Mouse (Mus musculus) forebrain, embryonic 11.5 days (tissue): ENCODE data around the gene Ddx51. TPM values are rescaled to one million over a fixed set of nuclear protein-coding genes. Genes with fewer than 3 reads are reported as not detected.
A peak's percentile ranks its signal among the peaks of the same experiment; 100 is the strongest.

Experiments used
- ATAC-seq: fragments of 200-750 bp; cut with Nextera tagmentation; replicated peaks from 2 replicates; pipeline ENCODE4 v1.8.0; 2017; ENCODE audit warnings: moderate TSS enrichment; ENCODE audit not compliant: low FRiP score
- DNase-seq: peaks from one replicate; pipeline ENCODE4 v3.0.0-alpha.2; 2017; ENCODE audit warnings: low spot score
- H3K27ac ChIP-seq: fragments of 300-500 bp; sonication (generic); 2 replicates; pipeline ENCODE4 v1.5.1; 2014; ENCODE audit warnings: low read depth, low read length
- H3K27me3 ChIP-seq: fragments of 300-500 bp; sonication (generic); 2 replicates; pipeline ENCODE4 v1.6.1; 2014; ENCODE audit warnings: mild to moderate bottlenecking, low read length, mixed read lengths; ENCODE audit not compliant: control insufficient read depth, insufficient read depth
- H3K36me3 ChIP-seq: fragments of 300-500 bp; sonication (generic); 2 replicates; pipeline ENCODE4 v1.6.1; 2014; ENCODE audit warnings: mild to moderate bottlenecking, low read length, moderate library complexity, mixed read lengths; ENCODE audit not compliant: control insufficient read depth, insufficient read depth
- H3K4me1 ChIP-seq: fragments of 300-500 bp; sonication (generic); replicated peaks from 2 replicates; pipeline ENCODE4 v1.6.1; 2014; ENCODE audit warnings: low read length, mixed read lengths; ENCODE audit not compliant: control insufficient read depth, insufficient read depth
- H3K4me2 ChIP-seq: fragments of 300-500 bp; sonication (generic); 2 replicates; pipeline ENCODE4 v1.6.1; 2014; ENCODE audit warnings: low read depth, mild to moderate bottlenecking, low read length, moderate library complexity, mixed read lengths; ENCODE audit not compliant: severe bottlenecking
- H3K4me3 ChIP-seq: fragments of 300-500 bp; sonication (generic); 2 replicates; pipeline ENCODE4 v1.5.1; 2014; ENCODE audit warnings: low read depth, low read length
- H3K9ac ChIP-seq: fragments of 300-500 bp; sonication (generic); 2 replicates; pipeline ENCODE4 v1.6.1; 2014; ENCODE audit warnings: low read length
- H3K9me3 ChIP-seq: fragments of 300-500 bp; sonication (generic); 2 replicates; pipeline ENCODE4 v1.6.1; 2016; ENCODE audit warnings: low read length, mixed read lengths; ENCODE audit not compliant: control insufficient read depth
- WGBS: fragments of 180-500 bp; shearing (Covaris S2); extraction: QIAGEN DNeasy Blood & Tissue Kit; methylation state at CpG from one replicate; pipeline ENCODE4 v1.1.7; 2014; 5-methylcytosine and 5-hydroxymethylcytosine counted together
- polyA plus RNA-seq: library from polyadenylated mRNA; unstranded; fragments of >200 nt; fragmentation: Nextera tagmentation; extraction: Ambion mirVana; gene quantifications from 2 replicates; pipeline ENCODE4 v1.2.1, GENCODE M21; 2014

The Ddx51 gene
- 41.9 and 43.0 TPM in 2 replicates for polyA plus RNA-seq

DNA sequence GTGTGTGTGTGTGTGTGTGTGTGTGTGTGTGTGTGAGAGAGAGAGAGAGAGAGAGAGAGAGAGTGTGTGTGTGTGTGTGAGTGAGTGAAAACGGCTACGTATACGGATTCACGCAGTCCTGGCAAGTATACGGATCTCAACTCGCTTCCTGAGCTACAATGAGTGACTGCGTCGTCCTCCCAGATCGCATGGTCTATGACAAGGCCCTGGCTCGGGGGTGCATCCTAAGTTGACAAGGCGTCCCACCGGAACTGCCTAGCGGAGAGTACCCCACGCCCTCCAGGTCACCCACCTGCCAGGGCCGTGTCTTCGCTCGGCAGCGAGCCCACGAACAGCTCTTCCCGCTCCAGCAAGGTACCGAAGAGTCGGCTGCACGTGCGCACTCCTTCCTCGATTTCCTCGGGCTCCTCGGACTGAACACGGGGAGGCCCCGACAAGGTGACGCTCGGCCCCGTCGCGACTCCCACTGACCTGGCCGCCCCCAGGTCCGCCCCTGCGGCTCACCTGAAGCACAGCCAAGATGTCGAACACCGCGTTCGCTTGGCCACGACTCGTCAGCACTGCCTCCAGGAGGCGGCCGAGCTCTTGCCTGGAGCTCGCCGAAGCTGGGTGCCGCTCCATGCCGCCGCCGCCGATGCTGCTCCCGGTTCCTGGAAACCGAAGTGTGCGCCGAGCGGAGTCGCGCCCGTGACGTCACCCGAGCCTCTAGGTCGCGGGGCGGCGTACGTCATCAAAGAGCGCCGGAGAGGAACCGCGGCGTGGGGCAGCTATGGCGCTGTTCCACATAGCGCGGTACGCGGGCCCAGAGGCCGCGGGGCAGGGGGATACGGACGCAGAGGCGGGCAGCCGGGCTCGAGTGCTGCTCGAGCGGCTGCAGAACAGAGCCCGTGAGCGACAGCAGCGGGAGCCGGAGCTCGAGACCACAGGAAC is at the start of gene Ddx51, which contains the start of gene Noc4l:
Gene Ddx51 (plus strand): TSS at position 733 of the 930 bp plus-strand sequence.
Gene Noc4l (minus strand): TSS at position 699 of the 930 bp plus-strand sequence.
- no peaks in the 10 kb centered on the region for H3K27me3 ChIP-seq
- no peak within 1 kb of the TSS for H3K27ac ChIP-seq
- H3K9me3 ChIP-seq, result no peaks in the 10 kb centered on the region
- peak within 1 kb of the TSS; percentile 99 for H3K4me3 ChIP-seq
- peak within 1 kb of the TSS; percentile 90 for H3K4me2 ChIP-seq
- peak within 1 kb of the TSS; percentile 92 for H3K9ac ChIP-seq
- WGBS, result 1% methylated on average over 91 of the region's 91 CpGs
- H3K36me3 ChIP-seq, result peaks cover 14% of the 10 kb centered on the region
- DNase-seq (peak; percentile 98), ATAC-seq (peak; percentile 83)
- H3K4me1 ChIP-seq, result peaks cover 6% of the 10 kb centered on the region; the same call in 1 of the 2 replicates

DNA sequence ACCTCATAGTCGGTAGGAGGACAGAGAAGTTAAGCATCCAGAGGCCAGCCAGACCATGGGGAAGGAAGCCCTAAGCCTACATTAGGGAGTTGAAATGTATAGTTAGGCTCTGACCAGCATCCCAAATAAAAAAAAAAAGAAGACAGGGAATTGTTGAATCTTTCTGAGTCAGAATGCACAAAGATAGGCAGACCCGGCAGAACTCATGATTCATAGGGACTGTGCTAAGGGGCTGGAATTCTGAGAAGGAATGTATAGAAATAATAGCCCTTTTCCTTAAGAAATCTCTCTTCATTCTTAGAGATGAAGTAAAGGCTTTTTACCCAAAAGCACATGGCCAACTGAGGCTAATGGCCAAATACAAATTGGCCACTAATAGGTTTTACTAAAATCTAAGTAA is 48.9 kb upstream of the Ddx51 start:
- Histone ChIP-seq H3K27me3 (no peaks in the 10 kb centered on the region), H3K4me3 (no peak overlapping the region), H3K9ac (no peak overlapping the region), H3K9me3 (no peaks in the 10 kb centered on the region), H3K36me3 (no peaks in the 10 kb centered on the region), H3K4me2 (no peak overlapping the region), H3K4me1 (no peaks in the 10 kb centered on the region), H3K27ac (no peak overlapping the region)
- ATAC-seq (no peak), DNase-seq (no peak)
- WGBS, result 87% methylated on average over 2 of the region's 2 CpGs

GRCm38 (mm10) chr5:110605531-110606221 is 47.6 kb upstream of the Ddx51 start:
- Histone ChIP-seq H3K27me3 (no peaks in the 10 kb centered on the region), H3K4me1 (no peaks in the 10 kb centered on the region), H3K9ac (no peak overlapping the region), H3K4me3 (no peak overlapping the region), H3K36me3 (no peaks in the 10 kb centered on the region), H3K27ac (no peak overlapping the region), H3K9me3 (no peaks in the 10 kb centered on the region), H3K4me2 (no peak overlapping the region)
- no peak for DNase-seq
- 64% methylated on average over 5 of the region's 5 CpGs for WGBS
- ATAC-seq, result no peak

- H3K9ac ChIP-seq, result no peak overlapping the region
- H3K27ac ChIP-seq, result no peak overlapping the region
- H3K36me3 ChIP-seq, result no peaks in the 10 kb centered on the region
- no peak overlapping the region for H3K4me2 ChIP-seq
- DNase-seq, result no peak
- H3K27me3 ChIP-seq, result no peaks in the 10 kb centered on the region
- H3K4me3 ChIP-seq, result no peak overlapping the region
- H3K9me3 ChIP-seq, result no peaks in the 10 kb centered on the region
- no peaks in the 10 kb centered on the region for H3K4me1 ChIP-seq
- no peak for ATAC-seq
- 71% methylated on average over 3 of the region's 3 CpGs for WGBS
These were observed 45.5 kb upstream of the Ddx51 start for GRCm38 (mm10) chr5:110607767-110608166.

- H3K9me3 ChIP-seq, result no peaks in the 10 kb centered on the region
- H3K4me1 ChIP-seq, result no peaks in the 10 kb centered on the region
- no peak overlapping the region for H3K9ac ChIP-seq
- WGBS, result 70% methylated on average over 6 of the region's 6 CpGs
- no peak overlapping the region for H3K27ac ChIP-seq
- DNase-seq (no peak), ATAC-seq (no peak)
- H3K4me3 ChIP-seq, result no peak overlapping the region
- no peak overlapping the region for H3K4me2 ChIP-seq
- no peaks in the 10 kb centered on the region for H3K36me3 ChIP-seq
- H3K27me3 ChIP-seq, result no peaks in the 10 kb centered on the region
These were observed 44.9 kb upstream of the Ddx51 start for GRCm38 (mm10) chr5:110608336-110608735.

- DNase-seq, result no peak
- H3K4me1 ChIP-seq, result no peaks in the 10 kb centered on the region
- WGBS, result 20% methylated on average over 8 of the region's 8 CpGs
These were observed 44.3 kb upstream of the Ddx51 start for GRCm38 (mm10) chr5:110608941-110609340.

DNA sequence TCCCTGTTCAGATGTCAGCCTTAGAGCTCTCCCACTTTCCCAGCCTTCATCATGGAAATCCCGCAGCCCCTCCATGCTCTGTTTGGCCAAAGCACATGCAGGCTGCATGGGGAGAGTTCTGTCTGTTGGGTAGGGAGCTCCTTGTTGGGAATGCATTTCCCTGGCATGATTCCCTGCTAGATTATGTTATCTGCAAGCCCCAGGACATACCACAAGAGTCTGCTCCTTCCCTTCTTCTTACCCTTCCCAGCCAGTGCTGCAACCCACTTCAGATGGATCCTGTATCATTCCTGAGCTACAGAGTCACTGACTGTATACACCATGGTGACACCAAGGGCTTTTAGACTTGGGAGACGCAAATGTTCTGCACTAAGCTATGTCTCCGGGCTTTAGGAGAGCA is 43.8 kb upstream of the Ddx51 start:
- Histone ChIP-seq H3K27ac (no peak overlapping the region), H3K9ac (no peak overlapping the region), H3K4me1 (no peaks in the 10 kb centered on the region), H3K9me3 (no peaks in the 10 kb centered on the region), H3K4me2 (no peak overlapping the region), H3K27me3 (no peaks in the 10 kb centered on the region), H3K4me3 (no peak overlapping the region), H3K36me3 (no peaks in the 10 kb centered on the region)
- DNase-seq (no peak), ATAC-seq (no peak)
- 78% methylated on average over 3 of the region's 3 CpGs for WGBS

More at GRCm38 (mm10) chr5:110608941-110609340, 44.3 kb upstream of the Ddx51 start:
- no peak for ATAC-seq
- H3K4me3 ChIP-seq, result no peak overlapping the region
- no peaks in the 10 kb centered on the region for H3K27me3 ChIP-seq
- no peak overlapping the region for H3K27ac ChIP-seq
- no peaks in the 10 kb centered on the region for H3K9me3 ChIP-seq
- H3K36me3 ChIP-seq, result no peaks in the 10 kb centered on the region
- H3K4me2 ChIP-seq, result no peak overlapping the region
- H3K9ac ChIP-seq, result no peak overlapping the region

- DNase-seq (no peak), ATAC-seq (no peak)
- Histone ChIP-seq H3K27me3 (no peaks in the 10 kb centered on the region), H3K27ac (no peak overlapping the region), H3K9ac (no peak overlapping the region), H3K36me3 (no peaks in the 10 kb centered on the region), H3K9me3 (no peaks in the 10 kb centered on the region), H3K4me3 (no peak overlapping the region), H3K4me2 (no peak overlapping the region), H3K4me1 (no peaks in the 10 kb centered on the region)
- WGBS, result 88% methylated on average over 5 of the region's 5 CpGs
These were observed 43.4 kb upstream of the Ddx51 start for GRCm38 (mm10) chr5:110609868-110610267.
